Mouse (Mus musculus) midbrain, embryonic 13.5 days (tissue): ENCODE measurements around the gene Timm10. TPM values are rescaled to one million over a fixed set of nuclear protein-coding genes. Genes with fewer than 3 reads are reported as not detected.

Source experiments
- ATAC-seq: fragments of 200-750 bp; cut with Nextera tagmentation; 2 replicates; pipeline ENCODE4 v1.8.0; 2017; ENCODE audit warnings: mild to moderate bottlenecking, moderate TSS enrichment, moderate library complexity
- H3K27ac ChIP-seq: fragments of 300-500 bp; sonication (generic); 2 replicates; pipeline ENCODE4 v1.5.1; 2015; ENCODE audit warnings: inconsistent platforms, mild to moderate bottlenecking, moderate library complexity
- H3K27me3 ChIP-seq: fragments of 300-500 bp; sonication (generic); 2 replicates; pipeline ENCODE4 v1.6.1; 2015; ENCODE audit warnings: mild to moderate bottlenecking, inconsistent platforms
- H3K36me3 ChIP-seq: fragments of 300-500 bp; sonication (generic); 2 replicates; pipeline ENCODE4 v1.6.1; 2015; ENCODE audit warnings: mild to moderate bottlenecking, inconsistent platforms
- H3K4me1 ChIP-seq: fragments of 300-500 bp; sonication (generic); replicated peaks from 2 replicates; pipeline ENCODE4 v1.6.1; 2015; ENCODE audit warnings: inconsistent platforms
- H3K4me2 ChIP-seq: fragments of 300-500 bp; sonication (generic); replicated peaks from 2 replicates; pipeline ENCODE4 v1.6.1; 2015; ENCODE audit warnings: moderate library complexity, mild to moderate bottlenecking, inconsistent platforms
- H3K4me3 ChIP-seq: fragments of 300-500 bp; sonication (generic); replicated peaks from 2 replicates; pipeline ENCODE4 v1.5.1; 2015; ENCODE audit warnings: mild to moderate bottlenecking, inconsistent platforms
- H3K9ac ChIP-seq: fragments of 300-500 bp; sonication (generic); replicated peaks from 2 replicates; pipeline ENCODE4 v1.6.1; 2015; ENCODE audit warnings: mild to moderate bottlenecking, inconsistent platforms
- H3K9me3 ChIP-seq: fragments of 300-500 bp; sonication (generic); 2 replicates; pipeline ENCODE4 v1.6.1; 2016; ENCODE audit warnings: mild to moderate bottlenecking, inconsistent platforms
- WGBS: fragments of 180-500 bp; shearing (Covaris S2); methylation state at CpG from one replicate; pipeline ENCODE4 v1.1.7; 2015; 5-methylcytosine and 5-hydroxymethylcytosine counted together
- polyA plus RNA-seq: library from polyadenylated mRNA; unstranded; fragments of >200 nt; fragmentation: Nextera tagmentation; extraction: Ambion mirVana; gene quantifications from 2 replicates; pipeline ENCODE4 v1.2.1, GENCODE M21; 2015

The Timm10 gene
- polyA plus RNA-seq, 1 experiment from 2014 or later, result 54.5 TPM

DNA sequence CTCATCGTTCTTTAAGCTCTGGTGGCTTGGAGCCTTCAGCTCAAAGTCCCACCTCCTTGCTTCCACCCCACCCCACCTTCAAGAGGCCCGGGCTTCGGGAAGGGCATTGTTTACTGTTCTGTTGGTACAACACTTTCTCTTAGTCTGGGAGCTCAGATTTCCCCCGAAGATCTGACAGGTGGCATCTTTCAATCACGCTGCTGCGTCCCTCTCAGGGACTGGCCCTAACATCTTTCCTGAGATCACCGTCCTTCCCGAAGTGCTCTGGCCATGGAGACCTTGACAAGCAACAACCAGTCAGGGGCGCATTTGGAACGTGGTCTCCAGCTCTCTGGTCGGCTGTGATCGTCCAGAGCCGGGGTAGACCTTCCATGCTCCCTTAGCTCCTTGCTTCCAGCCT is 4.2 kb upstream of the Timm10 start, which contains the start of gene Smtnl1:
Gene Smtnl1, minus strand, starts transcription at position 101 of the 400 bp plus-strand sequence.
- peaks cover 6% of the 10 kb centered on the region for H3K4me1 ChIP-seq
- H3K9ac ChIP-seq, result no peak within 1 kb of the TSS
- WGBS, result 68% methylated on average over 13 of the region's 13 CpGs
- ATAC-seq, result no peak
- H3K9me3 ChIP-seq, result no peaks in the 10 kb centered on the region
- H3K27ac ChIP-seq, result no peak within 1 kb of the TSS
- H3K27me3 ChIP-seq, result peaks cover 21% of the 10 kb centered on the region
- no peaks in the 10 kb centered on the region for H3K36me3 ChIP-seq
- H3K4me3 ChIP-seq, result no peak within 1 kb of the TSS
- no peak within 1 kb of the TSS for H3K4me2 ChIP-seq

DNA sequence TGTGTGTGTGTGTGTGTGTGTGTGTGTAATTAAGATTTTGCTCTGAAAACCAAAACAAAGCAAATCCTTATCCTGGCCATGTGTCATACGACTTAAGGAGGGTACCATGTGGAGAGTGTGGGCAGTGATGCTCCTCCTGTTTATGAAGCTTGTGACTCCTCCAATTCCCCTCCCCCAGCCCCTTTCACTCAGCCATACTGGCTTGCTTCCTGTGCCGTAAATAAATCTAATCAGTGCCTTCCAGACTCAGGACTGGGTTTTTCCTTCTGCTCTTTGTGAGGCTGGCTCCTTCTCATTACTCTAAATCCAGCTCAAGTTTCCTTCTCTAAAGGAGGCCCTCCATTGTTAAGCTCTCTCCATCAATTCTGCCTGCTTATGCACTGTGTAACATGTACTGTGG is 3.6 kb upstream of the Timm10 start:
- H3K27me3 ChIP-seq, result peaks cover 21% of the 10 kb centered on the region
- H3K9ac ChIP-seq, result no peak overlapping the region
- no peaks in the 10 kb centered on the region for H3K36me3 ChIP-seq
- WGBS, result 55% methylated on average over 2 of the region's 2 CpGs
- ATAC-seq, result no peak
- H3K4me3 ChIP-seq, result no peak overlapping the region
- no peaks in the 10 kb centered on the region for H3K9me3 ChIP-seq
- no peak overlapping the region for H3K4me2 ChIP-seq
- H3K4me1 ChIP-seq, result peaks cover 13% of the 10 kb centered on the region
- H3K27ac ChIP-seq, result no peak overlapping the region

DNA sequence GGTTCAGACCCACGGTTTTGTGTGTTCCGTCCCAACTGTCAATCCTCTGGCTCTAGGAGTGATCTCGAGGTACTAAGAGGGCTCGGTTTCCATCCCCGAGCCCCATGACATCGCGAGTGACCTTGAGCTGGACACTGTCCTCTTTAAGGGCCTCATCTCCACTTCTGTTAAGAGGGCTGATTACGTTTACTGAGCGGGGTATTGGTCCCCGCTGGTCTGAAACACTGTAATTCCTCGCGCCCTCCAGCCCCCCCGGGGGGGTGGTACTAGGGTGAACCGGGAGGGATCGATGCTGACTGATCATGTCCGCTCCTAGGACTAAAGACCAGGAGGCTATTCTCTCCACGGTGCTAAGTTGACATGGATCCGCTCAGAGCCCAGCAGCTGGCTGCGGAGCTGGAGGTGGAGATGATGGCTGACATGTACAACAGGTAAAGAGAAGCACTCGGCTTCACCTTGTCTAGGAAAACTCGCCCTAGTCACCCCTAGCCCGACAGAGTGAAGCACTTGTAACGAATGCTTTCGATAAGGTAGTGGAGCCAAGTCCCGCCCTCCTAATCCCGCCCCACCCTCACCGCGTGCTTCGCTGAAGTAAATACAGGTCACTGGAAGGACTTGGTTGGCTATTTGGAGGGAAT is 605 bp downstream of the Timm10 start:
- Histone ChIP-seq H3K27me3 (peaks cover 8% of the 10 kb centered on the region; the same call in 1 of the 2 replicates), H3K4me3 (peak overlapping the region; percentile 94), H3K9ac (peak overlapping the region; percentile 81), H3K36me3 (peaks cover 12% of the 10 kb centered on the region), H3K9me3 (no peaks in the 10 kb centered on the region), H3K27ac (no peak overlapping the region), H3K4me1 (peaks cover 16% of the 10 kb centered on the region), H3K4me2 (peak overlapping the region; percentile 100)
- ATAC-seq, result no peak; the same call in 1 of the 2 replicates
- WGBS, result under 1% methylated on average over 29 of the region's 29 CpGs

DNA sequence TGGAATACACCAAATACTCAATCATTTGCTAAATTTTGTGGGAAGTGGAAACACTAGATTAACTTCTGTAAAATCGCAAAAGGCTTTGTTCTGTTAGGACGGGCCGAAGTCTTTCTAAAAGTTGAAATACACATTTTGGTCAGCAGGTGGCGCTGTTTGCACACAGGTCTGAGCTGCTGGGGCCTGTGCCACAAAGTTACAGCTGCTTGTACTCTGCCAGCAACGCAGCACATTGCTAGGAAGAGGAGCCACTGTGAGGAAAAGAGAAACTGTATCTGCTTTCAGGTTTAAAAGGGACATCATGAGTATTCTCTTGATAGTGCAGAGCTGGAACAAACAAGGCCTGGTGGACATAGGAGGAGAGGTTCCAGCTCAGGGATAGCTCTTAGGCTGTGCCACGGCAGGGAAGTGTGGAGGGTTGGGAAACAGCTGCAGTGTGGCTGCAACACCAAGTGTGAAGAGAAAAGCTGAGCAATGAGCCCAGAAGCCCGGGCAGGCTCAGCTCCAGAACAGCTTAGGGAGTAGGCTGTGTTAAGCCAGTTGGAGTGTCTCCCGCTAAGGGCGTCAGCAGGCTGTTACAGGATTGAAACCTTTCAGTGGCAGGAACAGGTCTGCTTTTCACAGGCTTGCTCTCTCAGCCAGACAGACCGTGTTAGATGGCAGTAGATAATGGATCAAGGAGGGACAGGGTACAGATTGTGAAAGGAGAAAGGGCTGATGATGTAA is 5.0 kb downstream of the Timm10 start:
- ATAC-seq, result peak; percentile 68
- WGBS, result 35% methylated on average over 10 of the region's 10 CpGs
- Histone ChIP-seq H3K4me3 (no peak overlapping the region), H3K9ac (no peak overlapping the region), H3K27ac (no peak overlapping the region), H3K27me3 (peaks cover 5% of the 10 kb centered on the region; the same call in 1 of the 2 replicates), H3K36me3 (peaks cover 12% of the 10 kb centered on the region), H3K4me1 (peaks cover 13% of the 10 kb centered on the region), H3K9me3 (no peaks in the 10 kb centered on the region), H3K4me2 (no peak overlapping the region)

DNA sequence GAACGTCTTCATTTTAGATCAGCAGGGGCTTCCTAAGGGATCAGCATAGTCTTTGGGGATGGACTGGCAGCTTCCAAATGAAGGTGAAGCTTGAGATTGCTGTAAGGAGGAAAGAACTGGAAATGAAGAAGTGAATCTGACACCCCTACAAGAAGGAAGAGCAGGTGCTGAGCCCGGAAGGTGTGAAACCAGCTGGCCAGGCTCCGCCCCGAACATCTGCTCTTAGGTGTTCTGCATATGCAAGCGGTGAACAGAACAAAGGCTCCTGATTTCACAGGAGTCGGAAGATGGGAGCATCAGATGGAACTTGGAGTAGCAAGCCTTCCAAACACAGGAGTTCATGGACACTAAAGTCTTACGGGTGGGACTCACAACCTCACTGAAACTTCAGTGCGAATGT is 10.3 kb downstream of the Timm10 start:
- 67% methylated on average over 8 of the region's 8 CpGs for WGBS

DNA sequence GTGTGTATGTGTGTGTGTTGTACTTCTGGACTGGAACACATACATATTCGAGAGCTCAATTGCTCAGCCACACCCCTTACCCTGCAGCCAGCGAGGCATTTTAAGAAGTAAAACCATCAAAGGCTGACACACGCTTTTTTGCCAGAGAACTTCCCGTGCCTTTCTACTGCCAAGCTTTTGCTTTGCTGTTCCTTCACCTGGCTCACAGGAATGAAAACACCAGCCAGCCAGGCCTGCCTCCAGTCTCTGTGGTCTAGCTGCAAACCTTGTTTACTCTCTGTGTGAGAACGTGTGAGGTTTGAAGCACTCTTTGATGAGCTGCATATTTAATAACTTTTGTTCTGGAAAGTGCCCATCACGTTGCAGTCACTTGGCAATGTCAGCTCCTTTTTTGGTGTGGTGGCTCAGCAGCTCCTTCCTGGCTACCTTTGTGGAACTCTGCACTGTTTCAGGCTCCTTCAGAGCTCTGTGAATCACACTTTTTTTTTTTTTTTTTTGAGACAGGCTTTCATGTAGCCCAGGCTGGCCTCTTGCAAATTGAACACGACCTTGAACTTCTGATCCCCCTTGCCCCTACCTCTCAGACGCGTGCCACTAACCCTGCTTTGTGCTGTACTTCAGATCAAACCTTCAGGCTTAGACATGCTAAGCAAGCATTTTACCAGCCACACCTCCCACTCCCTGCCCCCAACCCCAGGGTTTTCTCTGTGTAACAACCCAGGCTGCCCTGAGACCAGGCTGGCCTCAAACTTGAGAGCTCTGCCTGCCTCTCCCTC is 11.2 kb downstream of the Timm10 start:
- peaks cover 27% of the 10 kb centered on the region for H3K4me1 ChIP-seq
- no peaks in the 10 kb centered on the region for H3K36me3 ChIP-seq
- no peak overlapping the region for H3K4me2 ChIP-seq
- no peak overlapping the region for H3K9ac ChIP-seq
- H3K9me3 ChIP-seq, result no peaks in the 10 kb centered on the region
- peaks cover 58% of the 10 kb centered on the region for H3K27me3 ChIP-seq
- no peak overlapping the region for H3K27ac ChIP-seq
- H3K4me3 ChIP-seq, result no peak overlapping the region
- ATAC-seq, result no peak
- 30% methylated on average over 9 of the region's 9 CpGs for WGBS

More for the DNA sequence above, 10.3 kb downstream of the Timm10 start:
- no peak overlapping the region for H3K9ac ChIP-seq
- no peak overlapping the region for H3K4me2 ChIP-seq
- no peaks in the 10 kb centered on the region for H3K9me3 ChIP-seq
- no peak overlapping the region for H3K4me3 ChIP-seq
- ATAC-seq, result no peak
- peaks cover 27% of the 10 kb centered on the region for H3K4me1 ChIP-seq
- H3K27me3 ChIP-seq, result peaks cover 57% of the 10 kb centered on the region
- no peak overlapping the region for H3K27ac ChIP-seq
- no peaks in the 10 kb centered on the region for H3K36me3 ChIP-seq

DNA sequence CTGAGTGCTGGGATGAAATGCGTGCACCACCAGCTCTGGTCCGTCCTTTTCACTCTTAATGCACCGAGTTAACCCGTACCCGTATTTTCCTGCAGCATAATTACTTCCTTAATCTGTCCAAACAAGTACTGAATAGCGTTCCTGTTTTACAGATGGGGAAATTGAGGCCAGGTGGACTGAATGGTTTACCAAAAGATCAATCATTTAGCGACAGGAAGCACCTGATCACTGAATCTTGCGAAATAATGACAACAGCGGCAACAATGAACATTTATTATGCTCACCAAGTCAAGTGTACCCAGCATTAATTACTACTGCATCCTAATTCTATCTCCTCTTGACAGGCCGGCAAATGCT is 11.8 kb downstream of the Timm10 start, which contains the start of gene Slc43a1:
Gene Slc43a1, plus strand, starts transcription at position 258 of the 357 bp plus-strand sequence.
- H3K9ac ChIP-seq, result peak within 1 kb of the TSS; percentile 65; the same call in 1 of the 2 replicates
- H3K9me3 ChIP-seq, result no peaks in the 10 kb centered on the region
- no peak for ATAC-seq
- no peaks in the 10 kb centered on the region for H3K36me3 ChIP-seq
- H3K27me3 ChIP-seq, result peaks cover 58% of the 10 kb centered on the region
- H3K4me1 ChIP-seq, result peaks cover 27% of the 10 kb centered on the region
- H3K4me2 ChIP-seq, result peak within 1 kb of the TSS; percentile 91
- 18% methylated on average over 10 of the region's 10 CpGs for WGBS
- no peak within 1 kb of the TSS for H3K27ac ChIP-seq
- H3K4me3 ChIP-seq, result peak within 1 kb of the TSS; percentile 49

DNA sequence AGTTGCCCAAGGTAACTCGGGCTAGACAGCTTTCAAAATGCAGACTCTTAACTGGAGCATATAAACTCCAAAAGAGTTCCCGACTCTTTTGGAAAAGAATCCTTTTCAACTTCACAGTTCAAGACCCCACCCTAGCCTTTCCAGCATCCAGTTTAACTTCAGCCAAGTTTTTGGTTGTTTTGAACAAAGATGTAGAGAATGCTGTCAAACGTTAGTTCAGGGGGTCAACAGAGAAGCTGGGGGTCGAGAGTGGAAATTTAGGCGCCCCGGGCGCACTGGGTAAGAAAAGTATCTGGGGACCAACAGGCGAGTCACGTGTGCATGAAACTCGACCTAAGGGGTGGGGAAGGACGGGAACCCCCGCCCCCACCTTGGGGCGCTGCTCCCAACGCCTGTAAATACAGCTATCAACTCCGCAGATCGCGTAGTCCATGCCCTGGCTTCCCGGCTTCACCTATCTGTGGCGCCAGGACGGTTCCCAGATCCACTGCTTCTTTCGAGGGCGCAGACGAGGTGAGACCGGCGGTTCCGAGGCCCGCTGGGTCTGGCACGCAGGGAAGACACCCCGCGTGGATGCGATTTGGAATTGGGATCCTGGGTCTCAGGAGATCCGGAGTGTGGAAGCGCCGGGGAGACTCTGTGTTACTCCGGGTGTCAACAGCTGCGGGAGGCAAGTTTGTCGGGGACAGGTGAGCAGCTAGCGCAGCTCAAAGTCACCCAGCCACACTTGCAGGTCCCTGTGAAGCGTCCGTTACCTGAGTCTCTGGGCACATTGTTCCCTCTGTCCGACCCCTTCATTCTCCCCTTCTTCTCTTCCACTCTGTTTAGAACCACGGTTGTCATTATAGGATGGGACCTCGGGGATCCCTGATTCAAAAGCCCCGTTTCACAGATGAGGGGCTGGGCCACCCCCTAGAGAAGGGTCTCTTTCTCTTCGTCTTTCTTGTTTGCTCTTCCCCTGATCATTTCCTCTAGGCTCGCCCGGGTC is 12.5 kb downstream of the Timm10 start:
- Histone ChIP-seq H3K9ac (peak overlapping the region; percentile 65), H3K27ac (no peak overlapping the region), H3K4me2 (peak overlapping the region; percentile 91), H3K4me1 (peaks cover 27% of the 10 kb centered on the region), H3K36me3 (no peaks in the 10 kb centered on the region), H3K27me3 (peaks cover 58% of the 10 kb centered on the region), H3K4me3 (peak overlapping the region; percentile 49), H3K9me3 (no peaks in the 10 kb centered on the region)
- ATAC-seq, result peak; percentile 3; the same call in 1 of the 2 replicates
- WGBS, result under 1% methylated on average over 47 of the region's 47 CpGs

DNA sequence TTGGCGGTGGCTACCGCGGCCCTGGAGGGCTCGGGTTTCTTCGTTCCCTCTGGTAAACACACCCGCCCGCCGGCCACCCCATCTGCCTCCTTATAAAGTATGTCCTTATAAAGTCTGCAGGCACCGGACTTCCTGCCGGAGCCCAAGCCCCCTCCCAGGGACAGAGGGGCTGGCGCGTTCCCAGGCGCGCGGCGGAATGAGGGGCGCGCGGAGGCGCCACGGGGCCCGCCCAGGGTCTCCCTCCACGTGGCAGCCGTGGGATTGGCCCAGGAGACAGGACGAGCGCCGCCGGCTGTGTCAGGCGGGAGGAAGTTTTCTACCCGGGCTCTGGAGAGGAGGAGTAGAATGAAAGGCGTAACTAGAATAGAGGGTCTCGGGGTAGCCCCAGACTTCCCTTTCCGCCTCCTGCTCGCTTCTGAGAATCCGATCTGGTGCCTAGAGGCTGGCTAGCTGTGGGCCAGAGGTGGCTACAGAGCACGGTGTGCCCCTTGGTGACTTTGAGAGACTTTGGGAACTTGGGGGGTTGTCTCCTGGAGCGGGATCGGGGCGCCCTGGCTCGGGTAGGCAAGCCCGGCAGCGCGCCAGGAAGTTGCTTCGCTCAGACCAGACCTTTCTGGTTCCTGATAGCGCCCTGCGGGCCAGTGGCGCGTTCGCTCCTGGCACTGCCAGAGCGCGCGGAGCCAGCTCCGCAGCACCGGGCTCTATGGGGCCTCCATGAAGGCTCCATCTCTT is 13.4 kb downstream of the Timm10 start:
- H3K4me1 ChIP-seq, result peaks cover 27% of the 10 kb centered on the region
- H3K4me2 ChIP-seq, result peak overlapping the region; percentile 91
- WGBS, result under 1% methylated on average over 54 of the region's 54 CpGs
- peak overlapping the region; percentile 65 for H3K9ac ChIP-seq
- peak overlapping the region; percentile 49 for H3K4me3 ChIP-seq
- peak; percentile 91 for ATAC-seq
- no peaks in the 10 kb centered on the region for H3K36me3 ChIP-seq
- no peak overlapping the region for H3K27ac ChIP-seq
- no peaks in the 10 kb centered on the region for H3K9me3 ChIP-seq
- peaks cover 58% of the 10 kb centered on the region for H3K27me3 ChIP-seq

DNA sequence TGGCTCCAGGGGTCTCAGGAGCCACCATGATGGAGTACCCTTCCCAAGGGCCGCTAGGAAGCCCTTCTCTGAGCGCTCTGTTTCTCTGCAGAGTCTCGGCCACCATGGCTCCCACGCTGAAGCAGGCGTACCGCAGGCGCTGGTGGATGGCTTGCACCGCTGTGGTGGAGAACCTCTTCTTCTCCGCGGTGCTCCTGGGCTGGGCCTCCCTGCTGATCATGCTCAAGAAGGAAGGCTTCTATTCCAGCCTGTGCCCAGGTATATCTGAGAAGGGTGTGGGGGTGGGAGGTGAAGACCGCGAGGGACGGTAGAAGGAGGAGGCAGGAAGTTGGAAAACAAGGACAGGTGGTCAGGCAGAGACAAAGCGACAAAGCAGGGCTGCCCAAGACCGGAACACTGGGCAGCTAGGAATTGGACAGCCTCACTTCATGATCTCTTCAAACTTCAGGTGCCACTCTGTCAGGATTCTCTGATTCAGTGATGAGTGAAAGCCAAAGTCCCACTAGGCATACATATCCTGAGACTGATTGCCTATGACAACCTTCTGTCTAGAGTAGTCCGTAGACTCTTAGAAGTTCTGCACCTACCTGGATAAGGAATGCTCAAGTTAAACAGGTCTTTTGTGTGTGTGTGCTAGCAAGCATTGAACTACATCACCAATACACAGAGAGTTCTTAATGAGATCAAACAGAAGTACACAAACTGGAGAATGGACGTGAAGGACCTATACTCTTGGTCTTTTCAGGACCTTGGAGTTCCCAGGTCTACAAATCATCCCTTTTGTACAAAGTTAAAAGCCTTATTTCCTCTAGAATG is 14.2 kb downstream of the Timm10 start:
- no peak overlapping the region for H3K27ac ChIP-seq
- H3K4me2 ChIP-seq, result peak overlapping the region; percentile 91
- H3K27me3 ChIP-seq, result peaks cover 53% of the 10 kb centered on the region
- H3K9me3 ChIP-seq, result no peaks in the 10 kb centered on the region
- 8% methylated on average over 17 of the region's 17 CpGs for WGBS
- ATAC-seq, result no peak
- H3K9ac ChIP-seq, result peak overlapping the region; percentile 65
- peaks cover 27% of the 10 kb centered on the region for H3K4me1 ChIP-seq
- H3K36me3 ChIP-seq, result no peaks in the 10 kb centered on the region
- H3K4me3 ChIP-seq, result peak overlapping the region; percentile 49
